Mouse (Mus musculus) large intestine, adult 2 months (tissue): ENCODE results near the gene Smarce1. TPM values are rescaled to one million over a fixed set of nuclear protein-coding genes. Genes with fewer than 3 reads are reported as not detected.
A peak's percentile ranks its signal among the peaks of the same experiment; 100 is the strongest.

Source experiments
- DNase-seq: peaks from one replicate; pipeline ENCODE4 v3.0.0-alpha.2; 2012; ENCODE audit warnings: low read depth, low spot score
- WGBS: fragments of 180-500 bp; shearing (Covaris S2); methylation state at CpG from one replicate; pipeline ENCODE4 v1.1.7; 2018; 5-methylcytosine and 5-hydroxymethylcytosine counted together
- polyA plus RNA-seq: library from polyadenylated mRNA; depleted of rRNA; stranded (reverse); fragments of >200 nt; gene quantifications from 2 replicates; pipeline ENCODE4 v1.2.3, GENCODE M21; 2012

Smarce1 gene
- polyA plus RNA-seq, 1 experiment = 16.6 TPM

DNA sequence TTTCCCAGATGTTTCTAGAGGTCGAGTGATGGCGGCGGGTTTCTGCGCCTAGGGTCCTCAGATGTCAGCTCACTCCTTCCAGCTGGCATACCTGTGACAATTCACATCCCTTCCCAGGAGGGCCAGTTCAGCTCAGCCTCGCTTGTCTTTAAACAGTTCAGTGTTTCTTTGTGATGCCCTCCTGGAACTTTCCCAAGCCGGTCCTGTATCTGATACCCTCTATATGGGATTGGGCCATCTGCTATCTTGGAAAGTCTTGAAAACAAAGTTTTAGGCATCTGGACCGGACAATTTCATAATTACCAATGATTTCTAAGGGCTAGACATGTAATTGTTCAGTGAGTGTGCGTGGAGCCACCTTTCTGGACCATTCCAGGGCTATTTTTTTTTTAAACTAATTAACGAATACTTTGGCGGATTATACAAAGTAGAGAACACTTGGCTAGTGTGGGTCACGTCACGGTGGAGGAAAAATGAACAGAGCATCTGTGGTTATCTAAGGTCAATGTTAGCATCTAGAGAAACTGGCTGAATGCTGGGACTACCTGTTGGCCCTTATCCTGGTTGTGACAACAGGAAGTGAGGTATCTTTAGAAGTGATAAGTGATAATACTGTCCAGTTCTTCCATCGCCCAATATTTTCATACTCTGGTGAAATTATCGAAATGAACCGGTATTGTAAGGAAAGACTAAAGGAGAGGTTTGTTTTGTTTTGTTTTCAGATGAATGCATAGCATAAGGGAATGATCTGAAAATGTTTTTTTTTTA is 416 bp upstream of the Smarce1 start:
- no peak for DNase-seq
- 30% methylated on average over 15 of the region's 15 CpGs for WGBS

DNA sequence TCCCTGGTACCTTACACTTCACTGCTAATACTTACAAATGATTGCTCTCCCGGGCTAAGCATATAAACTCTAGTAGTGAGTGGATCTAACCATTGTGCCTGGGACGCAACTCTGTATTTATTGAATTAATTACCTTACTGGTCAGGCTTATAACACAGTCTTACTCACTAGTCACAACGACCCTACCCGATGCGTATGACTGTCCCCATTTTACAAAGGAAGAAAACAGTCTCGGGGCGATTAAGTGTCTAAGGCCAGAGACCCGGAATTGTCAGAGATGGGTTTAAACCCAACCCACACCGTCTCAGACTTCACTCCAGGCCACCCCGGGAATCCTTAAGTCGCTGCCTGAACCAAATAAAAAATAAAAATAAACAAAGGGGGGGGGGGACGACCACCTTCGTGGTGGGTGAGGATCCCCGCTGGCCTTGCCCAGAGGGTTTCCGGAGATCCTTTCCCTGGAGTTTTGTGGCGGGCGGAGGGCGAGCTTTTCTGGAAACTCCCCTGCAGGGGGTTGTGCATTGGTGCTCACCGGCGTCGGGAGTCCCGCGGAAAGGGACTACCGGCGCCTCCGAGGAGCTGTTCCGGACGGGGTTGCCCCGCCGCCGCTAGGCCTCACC is 1.1 kb downstream of the Smarce1 start:
- under 1% methylated on average over 31 of the region's 31 CpGs for WGBS
- no peak for DNase-seq

DNA sequence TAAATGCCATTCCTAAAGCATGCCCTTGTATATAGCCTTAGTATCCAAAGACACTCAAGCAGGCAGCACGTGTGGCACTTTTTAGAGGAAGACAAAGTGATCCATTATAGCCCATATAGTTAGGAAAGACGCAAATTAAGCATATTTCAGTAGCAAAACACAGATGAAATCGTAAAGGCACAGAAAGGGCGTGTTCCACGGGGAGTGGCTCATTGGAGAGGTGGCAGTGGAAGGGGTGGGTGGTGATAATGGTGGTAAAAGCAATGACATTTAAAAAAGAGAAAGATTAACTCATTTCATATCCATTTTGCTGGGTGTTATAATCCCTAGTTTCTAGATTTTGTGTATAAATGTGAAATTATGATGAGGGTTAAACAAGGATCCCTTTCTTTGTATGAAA is 4.5 kb downstream of the Smarce1 start:
- DNase-seq = no peak
- 49% methylated on average over 5 of the region's 5 CpGs for WGBS

DNA sequence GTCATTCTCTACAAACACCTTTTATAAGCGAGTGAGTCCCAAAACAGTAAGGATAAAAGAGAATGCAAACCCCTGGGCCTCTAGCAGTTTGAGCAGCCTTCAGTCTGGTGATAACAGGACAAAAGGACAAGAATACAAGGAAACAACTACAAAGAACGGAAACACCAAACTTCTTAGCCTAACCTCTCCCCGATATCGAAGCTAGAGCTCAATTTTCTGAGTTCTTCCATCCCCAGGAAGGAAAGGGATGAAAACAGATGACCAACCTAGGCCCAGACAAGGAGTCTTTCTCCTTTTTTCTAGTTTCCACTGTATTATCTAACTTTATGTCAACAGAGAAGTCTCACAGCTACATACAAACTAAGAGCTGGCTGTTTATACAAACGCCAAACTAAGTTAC is 7.5 kb downstream of the Smarce1 start:
- DNase-seq = no peak
- 74% methylated on average over 5 of the region's 5 CpGs for WGBS

DNA sequence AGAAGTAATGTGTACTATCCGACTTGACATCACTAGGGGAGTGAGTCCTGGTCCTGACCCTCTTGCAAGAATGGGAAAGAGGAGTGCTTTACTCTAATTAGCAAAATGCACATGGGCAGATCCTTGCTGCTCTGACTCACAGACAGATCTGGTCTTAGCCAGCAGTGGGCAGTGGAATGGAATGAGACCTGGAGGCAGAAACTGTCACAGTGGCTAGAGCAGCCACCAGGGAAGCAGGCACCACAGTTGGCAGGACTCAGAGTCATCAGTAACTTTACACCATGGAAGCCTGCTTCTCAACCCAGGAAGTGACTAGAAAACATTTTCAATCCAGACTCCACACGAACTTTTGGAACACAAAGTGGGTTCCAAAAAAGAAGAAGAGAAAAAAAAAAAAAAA is 9.0 kb downstream of the Smarce1 start:
- DNase-seq = no peak

DNA sequence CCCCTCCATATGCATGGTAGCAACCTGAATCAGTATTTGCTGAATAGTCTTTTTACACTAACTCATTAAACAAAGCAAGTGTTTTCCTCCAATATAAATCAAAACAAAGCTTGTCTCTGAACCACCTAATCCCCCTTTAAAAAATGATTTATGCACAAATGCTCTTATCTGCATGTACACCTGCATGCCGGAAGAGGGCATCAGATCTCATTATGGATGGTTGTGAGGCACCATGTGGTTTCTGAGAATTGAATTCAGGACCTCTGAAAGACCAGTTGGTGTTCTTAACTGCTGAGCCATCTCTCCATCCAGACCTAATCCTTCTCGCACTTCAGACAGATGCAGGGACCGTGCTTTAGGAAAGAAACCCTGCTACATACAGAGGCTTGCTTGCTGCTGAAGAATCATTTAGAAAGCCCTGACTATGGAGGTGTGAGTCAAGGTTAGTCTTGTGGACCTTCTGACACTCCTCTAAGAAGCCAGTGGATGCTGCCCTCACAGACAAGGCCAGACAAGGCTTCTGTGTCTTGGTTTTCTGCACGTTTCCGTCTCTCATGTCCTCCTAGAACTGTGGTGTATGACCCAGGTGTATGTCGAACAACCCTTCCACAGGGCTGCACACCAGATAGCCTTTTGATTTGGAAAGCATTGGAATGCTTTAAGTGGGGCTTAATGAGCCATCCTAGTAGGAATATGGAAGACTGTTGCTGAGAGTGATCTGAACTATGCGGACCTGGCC is 13.4 kb downstream of the Smarce1 start:
- no peak for DNase-seq
- 93% methylated on average over 7 of the region's 7 CpGs for WGBS

More for the DNA sequence above, 9.0 kb downstream of the Smarce1 start:
- 75% methylated on average over 2 of the region's 2 CpGs for WGBS

DNA sequence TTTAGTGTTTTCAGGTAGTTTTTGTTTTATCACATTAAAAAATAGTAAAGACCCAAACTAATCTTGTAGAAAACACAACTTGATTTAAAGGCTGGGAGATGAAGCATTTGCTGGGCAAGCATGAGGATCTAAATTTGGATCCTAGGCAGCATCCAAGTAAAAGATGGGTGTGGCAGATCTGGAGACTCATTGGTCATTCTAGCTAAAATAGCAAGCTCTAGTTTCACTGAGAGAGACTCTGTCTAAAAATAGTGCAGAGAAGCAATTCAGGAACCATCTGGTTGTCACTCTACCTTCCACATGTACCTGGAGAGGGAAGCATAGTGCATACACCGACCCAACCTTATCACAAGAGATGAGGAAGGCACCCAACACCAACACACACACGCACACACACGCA is 14.6 kb downstream of the Smarce1 start:
- no peak for DNase-seq
- 96% methylated on average over 3 of the region's 3 CpGs for WGBS

DNA sequence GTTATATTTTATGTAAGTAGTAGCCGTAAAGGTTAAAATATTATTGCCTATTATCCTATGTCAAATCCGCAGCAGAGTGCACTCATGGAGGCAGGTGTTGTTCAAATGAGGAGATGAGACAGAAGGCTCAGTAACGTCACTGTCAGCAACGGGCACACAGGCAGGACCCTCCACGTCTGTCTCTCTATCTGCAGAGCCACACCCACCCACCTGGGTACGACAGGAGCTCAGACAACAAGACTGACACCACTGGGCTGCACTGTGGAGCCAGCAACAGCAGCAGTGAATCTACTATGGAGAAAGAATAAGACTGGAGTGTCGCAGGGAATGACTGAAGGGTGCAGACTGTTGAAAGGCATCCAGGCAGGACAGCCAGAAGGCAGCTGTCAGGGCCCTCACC is 18.1 kb downstream of the Smarce1 start:
- DNase-seq = no peak
- 73% methylated on average over 7 of the region's 7 CpGs for WGBS

DNA sequence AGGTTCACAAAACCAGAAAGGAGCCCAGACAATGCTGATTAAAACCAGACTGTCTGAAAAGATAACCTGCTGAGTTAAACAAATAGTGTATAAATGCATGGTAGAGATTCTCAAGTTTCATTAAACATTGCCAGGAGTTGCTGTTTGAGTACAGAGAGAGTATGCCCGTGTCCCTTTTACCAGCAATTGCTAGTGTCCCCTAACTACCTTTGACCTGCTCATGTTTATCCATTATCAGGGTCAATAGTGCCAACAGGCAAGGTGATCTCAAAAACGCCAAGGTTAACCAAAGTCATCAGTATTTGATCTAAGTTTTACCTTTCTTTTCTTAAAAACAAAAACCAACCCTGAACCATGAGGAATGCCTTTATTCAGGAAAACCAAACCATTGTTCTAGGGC is 18.9 kb downstream of the Smarce1 start:
- DNase-seq = no peak
- 51% methylated on average over 2 of the region's 2 CpGs for WGBS

DNA sequence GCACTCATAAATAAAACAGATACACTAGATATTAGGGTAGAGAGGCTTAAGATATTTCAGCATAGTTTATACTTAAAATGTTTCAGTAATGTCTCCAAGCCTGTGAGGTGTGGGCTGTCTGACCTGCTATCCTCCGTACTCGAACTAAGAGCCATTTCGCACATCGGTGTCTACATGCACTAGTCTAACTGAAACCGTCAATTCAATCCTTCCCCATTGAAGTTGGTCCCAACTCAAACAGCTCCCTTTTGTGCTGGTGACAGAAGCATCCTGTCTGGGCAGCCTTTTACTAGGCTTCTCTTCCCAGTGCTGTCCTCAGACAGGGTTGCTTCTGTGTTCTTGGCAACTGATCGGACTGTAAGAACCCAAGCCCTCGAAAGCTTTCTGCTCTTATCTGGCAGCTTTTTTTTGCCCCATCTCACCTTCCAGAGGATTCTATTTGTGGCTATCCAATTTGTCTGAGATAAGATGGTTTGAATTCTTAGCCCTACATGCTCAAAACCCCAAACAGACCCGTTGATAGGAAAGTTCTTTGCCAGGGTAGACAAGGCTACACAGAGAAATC is 22.6 kb downstream of the Smarce1 start:
- no peak for DNase-seq
- WGBS = 79% methylated on average over 8 of the region's 8 CpGs

DNA sequence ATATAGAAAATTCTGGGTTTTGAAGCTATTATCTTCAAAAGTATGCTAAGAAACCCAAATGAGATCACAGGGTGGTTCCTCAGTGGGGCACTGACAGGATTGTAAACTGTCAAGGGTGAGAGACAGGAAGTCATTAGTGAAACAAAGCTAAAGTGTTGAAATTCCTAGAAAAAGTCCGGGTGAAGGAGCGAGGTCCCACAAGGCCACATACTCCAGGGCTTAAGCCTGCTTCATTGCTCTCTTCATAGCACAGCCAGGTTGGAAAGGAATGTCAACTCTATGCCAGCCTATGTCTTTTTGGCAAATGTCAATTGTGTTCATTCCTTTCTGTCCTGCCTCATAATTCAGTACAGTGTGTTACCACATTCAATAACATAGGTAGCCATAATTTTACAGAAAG is 23.4 kb downstream of the Smarce1 start:
- 31% methylated on average over 2 of the region's 2 CpGs for WGBS
- DNase-seq = no peak

DNA sequence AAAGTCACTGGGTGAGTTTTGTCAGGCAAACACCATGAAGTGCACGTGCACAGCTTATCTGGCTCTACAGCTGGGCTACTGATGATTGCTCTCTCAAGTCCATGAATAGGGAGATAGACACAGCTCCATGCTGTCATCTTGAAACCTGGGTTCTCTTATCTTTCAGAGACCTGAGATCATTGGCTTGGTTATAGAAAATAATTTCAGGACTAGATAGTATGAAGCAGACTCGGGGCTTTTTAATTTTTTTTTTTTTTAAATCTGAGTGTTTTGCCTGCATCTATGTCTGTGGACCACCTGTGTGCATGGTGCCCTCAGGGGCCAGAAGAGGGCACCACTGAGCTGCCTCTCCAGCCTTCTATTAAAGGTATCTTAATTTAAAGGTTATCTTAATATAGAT is 23.9 kb downstream of the Smarce1 start:
- DNase-seq = no peak

DNA sequence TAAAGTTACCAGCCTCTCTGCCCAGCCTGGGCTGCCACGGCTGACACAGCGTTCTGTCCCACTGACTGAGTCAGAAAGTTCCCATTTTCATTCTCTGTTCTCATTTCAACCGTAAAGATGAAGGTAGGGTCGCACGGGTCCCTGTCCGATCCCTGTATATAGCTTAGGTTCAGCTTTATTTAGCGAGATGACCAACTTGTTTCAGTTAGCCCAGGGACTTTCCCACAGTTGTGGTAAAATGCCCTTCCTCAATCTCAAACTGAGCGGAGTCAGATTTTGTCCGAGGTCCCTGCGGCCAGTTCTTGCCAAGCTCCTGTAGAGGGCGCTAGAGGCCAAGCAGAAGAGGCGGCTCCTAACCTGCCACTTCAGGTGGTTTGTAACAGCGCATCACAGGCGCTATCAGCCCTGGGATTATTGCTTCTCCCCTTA is 41.6 kb downstream of the Smarce1 start:
- 12% methylated on average over 14 of the region's 14 CpGs for WGBS
- DNase-seq = peak; percentile 43

More for the DNA sequence above, 23.9 kb downstream of the Smarce1 start:
- 9% methylated on average over 2 of the region's 2 CpGs for WGBS

DNA sequence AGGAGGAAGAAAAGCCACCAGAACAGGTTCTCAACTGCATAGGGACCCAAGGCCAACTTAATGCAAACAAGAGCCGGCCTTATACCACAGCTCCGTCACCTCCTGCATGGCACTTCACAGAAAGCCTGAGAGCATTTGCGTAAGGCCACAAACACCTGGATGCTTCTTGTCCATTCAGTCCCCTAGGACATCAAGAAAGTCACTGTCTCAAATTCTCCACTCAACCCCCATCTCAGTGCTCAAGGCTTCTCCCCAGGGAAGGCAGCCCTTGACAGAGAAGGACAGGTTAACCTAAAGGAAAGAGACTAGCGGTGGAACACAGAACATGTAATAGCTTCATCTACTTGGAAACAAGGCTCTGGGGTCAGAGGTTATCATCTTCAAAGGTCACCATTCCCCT is 43.5 kb downstream of the Smarce1 start:
- WGBS = 89% methylated on average over 4 of the region's 4 CpGs

DNA sequence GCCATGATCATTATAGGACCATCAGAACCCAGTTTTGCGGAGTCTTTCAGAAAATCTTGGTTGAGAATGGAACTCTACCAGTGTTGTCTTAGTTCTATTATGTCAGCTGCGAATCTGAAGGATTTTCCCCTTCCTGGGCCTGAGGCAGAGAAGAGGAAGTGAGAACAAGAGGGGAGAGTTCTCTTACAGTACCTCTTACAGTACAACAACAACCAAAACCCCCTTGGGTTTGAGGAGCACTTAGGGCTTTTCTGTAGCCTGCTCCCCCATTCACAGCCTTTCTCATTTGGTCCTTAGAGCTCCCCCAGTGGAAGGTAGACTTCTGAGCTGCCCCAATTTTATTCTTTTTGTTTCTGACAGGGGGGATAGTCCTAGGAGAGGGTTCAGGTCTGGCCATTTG is 44.0 kb downstream of the Smarce1 start:
- 75% methylated on average over 2 of the region's 2 CpGs for WGBS

More for the DNA sequence above, 43.5 kb downstream of the Smarce1 start:
- no peak for DNase-seq

DNA sequence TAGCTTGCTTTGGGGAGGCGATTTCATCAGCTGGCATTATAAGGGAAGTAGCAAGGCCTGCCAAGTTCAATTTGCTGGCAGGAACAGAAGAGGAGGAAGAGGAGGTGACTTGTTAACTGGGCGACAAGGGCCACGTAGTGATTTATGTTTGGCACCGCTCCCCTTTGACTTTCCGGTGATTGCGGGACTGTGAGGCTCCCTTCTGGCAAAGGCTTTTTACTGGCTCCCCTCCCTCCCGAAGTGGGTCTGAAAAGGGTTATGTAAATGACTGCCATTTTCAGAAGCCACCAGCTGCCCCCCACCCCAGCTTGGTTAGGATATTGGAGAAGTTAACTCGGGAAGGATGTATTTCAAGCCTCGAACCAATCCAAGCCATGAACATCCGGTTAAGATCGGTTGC is 48.2 kb downstream of the Smarce1 start:
- no peak for DNase-seq
- WGBS = 24% methylated on average over 11 of the region's 11 CpGs

More for the DNA sequence above, 44.0 kb downstream of the Smarce1 start:
- no peak for DNase-seq

DNA sequence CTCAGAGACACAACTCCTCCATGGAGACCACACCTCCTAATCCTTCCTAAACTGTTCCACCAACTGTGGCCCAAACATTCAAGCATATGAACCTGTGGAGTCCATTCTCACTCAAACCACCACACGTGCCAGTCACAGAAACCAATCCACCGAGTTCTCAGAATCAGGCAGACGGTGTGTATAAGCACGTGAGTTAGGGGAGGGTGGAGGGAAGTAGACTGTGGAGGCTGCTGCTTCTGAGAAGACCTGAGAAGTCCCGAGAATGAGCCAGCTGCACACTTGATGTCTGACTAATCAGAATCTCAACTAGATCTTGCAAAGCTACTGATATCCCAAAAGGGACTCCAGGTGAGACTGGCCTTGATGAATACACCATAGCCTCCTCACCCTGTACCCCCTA is 50.7 kb downstream of the Smarce1 start:
- 88% methylated on average over 5 of the region's 5 CpGs for WGBS
- DNase-seq = no peak

DNA sequence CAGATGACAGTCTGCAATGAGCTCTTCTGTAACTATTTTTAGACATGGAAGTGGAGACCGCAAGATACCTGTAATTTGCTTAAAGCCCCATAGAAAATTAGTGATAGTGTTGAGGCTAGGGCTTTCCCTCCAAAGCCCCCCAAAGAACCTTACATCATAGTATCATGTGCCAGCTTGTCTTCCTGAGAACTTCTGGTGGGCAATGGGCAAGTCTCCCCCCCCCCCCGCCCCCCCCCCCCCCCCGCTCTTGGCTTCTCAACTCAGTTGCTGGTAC is 53.0 kb downstream of the Smarce1 start:
- DNase-seq = no peak
- 55% methylated on average over 3 of the region's 3 CpGs for WGBS

DNA sequence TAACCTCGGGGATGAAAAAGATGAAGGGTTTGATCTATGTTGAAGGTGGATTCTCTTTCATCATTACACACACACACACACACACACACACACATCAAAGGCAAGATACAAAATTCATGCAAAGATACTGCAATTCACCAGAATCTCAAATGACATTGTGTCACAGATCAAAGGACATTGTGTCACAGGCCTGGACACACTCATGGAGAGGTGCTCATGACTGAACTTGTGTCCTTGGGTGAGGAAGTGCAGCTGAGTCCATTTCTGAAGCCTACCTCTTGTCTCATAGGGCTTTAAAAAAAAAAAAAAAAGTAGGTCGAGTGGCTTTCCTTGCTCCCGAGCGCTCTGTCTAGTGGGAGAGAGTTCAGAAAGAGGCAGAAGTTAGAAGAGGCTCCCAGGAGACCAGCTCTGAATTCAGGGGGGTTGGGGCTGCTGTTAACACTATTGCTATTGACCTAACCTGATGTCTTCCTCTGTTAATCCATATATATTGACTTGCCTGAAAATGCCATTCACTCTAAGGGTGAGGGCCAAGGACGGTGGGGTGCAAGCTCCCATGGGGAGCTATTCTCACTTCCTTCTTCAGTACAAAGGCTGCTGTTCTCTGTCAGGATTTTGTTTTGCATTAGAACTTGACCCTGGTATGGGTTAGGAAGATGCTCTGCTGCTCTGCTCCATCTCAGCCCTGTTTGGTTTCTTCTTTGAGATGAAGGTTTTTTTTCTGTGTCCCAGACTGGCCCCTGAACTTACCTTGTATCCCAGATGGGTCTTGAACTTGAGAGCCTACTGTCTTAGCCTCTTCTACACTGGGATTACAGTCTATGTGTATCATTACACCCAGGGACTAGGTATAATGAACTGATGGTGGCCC is 53.5 kb downstream of the Smarce1 start:
- WGBS = 65% methylated on average over 5 of the region's 5 CpGs
- no peak for DNase-seq

DNA sequence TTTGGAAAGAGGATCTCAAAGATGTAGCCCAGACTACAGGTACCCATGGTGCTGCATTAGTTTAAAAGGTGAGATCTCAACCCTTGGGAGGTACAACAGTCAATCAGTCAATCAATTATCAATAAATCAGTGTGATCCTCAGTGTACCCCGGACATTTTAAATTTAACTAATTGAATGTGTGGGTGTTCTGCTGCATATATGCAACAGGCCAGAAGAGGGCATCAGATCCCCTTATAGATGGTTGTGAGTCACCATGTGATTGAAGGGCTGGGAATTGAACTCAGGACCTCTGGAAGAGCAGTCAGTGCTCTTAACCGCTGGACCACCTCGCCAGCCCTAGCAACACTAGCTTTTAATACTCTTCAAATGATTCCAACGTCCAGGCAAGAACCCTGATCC is 58.8 kb downstream of the Smarce1 start:
- WGBS = 75% methylated on average over 4 of the region's 4 CpGs
- no peak for DNase-seq
